Mouse (Mus musculus) forebrain, embryonic 11.5 days (tissue): ENCODE measurements at regions not wholly inside any gene's neighbourhood (a gene's known extent, or its start where the extent isn't known, plus 50 kb on each side); places are given as distances from the start of the nearest gene placed in this dataset.

Experiments used
- ATAC-seq: fragments of 200-750 bp; cut with Nextera tagmentation; replicated peaks from 2 replicates; pipeline ENCODE4 v1.8.0; 2017; ENCODE audit warnings: moderate TSS enrichment; ENCODE audit not compliant: low FRiP score
- DNase-seq: peaks from one replicate; pipeline ENCODE4 v3.0.0-alpha.2; 2017; ENCODE audit warnings: low spot score
- H3K27ac ChIP-seq: fragments of 300-500 bp; sonication (generic); 2 replicates; pipeline ENCODE4 v1.5.1; 2014; ENCODE audit warnings: low read depth, low read length
- H3K27me3 ChIP-seq: fragments of 300-500 bp; sonication (generic); 2 replicates; pipeline ENCODE4 v1.6.1; 2014; ENCODE audit warnings: mild to moderate bottlenecking, low read length, mixed read lengths; ENCODE audit not compliant: control insufficient read depth, insufficient read depth
- H3K36me3 ChIP-seq: fragments of 300-500 bp; sonication (generic); 2 replicates; pipeline ENCODE4 v1.6.1; 2014; ENCODE audit warnings: mild to moderate bottlenecking, low read length, moderate library complexity, mixed read lengths; ENCODE audit not compliant: control insufficient read depth, insufficient read depth
- H3K4me1 ChIP-seq: fragments of 300-500 bp; sonication (generic); replicated peaks from 2 replicates; pipeline ENCODE4 v1.6.1; 2014; ENCODE audit warnings: low read length, mixed read lengths; ENCODE audit not compliant: control insufficient read depth, insufficient read depth
- H3K4me2 ChIP-seq: fragments of 300-500 bp; sonication (generic); 2 replicates; pipeline ENCODE4 v1.6.1; 2014; ENCODE audit warnings: low read depth, mild to moderate bottlenecking, low read length, moderate library complexity, mixed read lengths; ENCODE audit not compliant: severe bottlenecking
- H3K4me3 ChIP-seq: fragments of 300-500 bp; sonication (generic); 2 replicates; pipeline ENCODE4 v1.5.1; 2014; ENCODE audit warnings: low read depth, low read length
- H3K9ac ChIP-seq: fragments of 300-500 bp; sonication (generic); 2 replicates; pipeline ENCODE4 v1.6.1; 2014; ENCODE audit warnings: low read length
- H3K9me3 ChIP-seq: fragments of 300-500 bp; sonication (generic); 2 replicates; pipeline ENCODE4 v1.6.1; 2016; ENCODE audit warnings: low read length, mixed read lengths; ENCODE audit not compliant: control insufficient read depth
- WGBS: fragments of 180-500 bp; shearing (Covaris S2); extraction: QIAGEN DNeasy Blood & Tissue Kit; methylation state at CpG from one replicate; pipeline ENCODE4 v1.1.7; 2014; 5-methylcytosine and 5-hydroxymethylcytosine counted together

DNA sequence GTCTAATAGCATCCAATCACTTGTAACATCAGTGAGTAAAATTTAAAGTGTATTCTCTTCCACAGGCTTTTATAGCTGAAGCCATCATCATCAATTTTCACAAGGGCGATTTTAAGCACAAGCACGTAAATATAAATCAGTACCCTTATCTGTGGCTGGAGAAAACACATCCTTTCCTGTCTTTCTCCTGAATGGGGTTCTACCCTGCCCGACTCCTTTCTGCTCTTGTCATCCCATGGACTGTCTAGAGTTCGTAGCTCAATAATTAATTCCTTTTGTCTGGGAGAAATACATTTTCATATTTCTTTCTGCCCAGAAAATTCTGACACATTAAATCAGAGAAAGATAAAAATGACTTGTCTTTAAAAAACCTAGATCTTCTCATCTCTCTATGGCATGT is 482.7 kb upstream of the Gpc5 start:
- Histone ChIP-seq H3K9me3 (no peaks in the 10 kb centered on the region), H3K27ac (no peak overlapping the region), H3K36me3 (no peaks in the 10 kb centered on the region), H3K27me3 (no peaks in the 10 kb centered on the region), H3K4me2 (no peak overlapping the region), H3K4me1 (no peaks in the 10 kb centered on the region), H3K4me3 (no peak overlapping the region), H3K9ac (no peak overlapping the region)
- ATAC-seq, result no peak
- 86% methylated on average over 4 of the region's 4 CpGs for WGBS
- no peak for DNase-seq

DNA sequence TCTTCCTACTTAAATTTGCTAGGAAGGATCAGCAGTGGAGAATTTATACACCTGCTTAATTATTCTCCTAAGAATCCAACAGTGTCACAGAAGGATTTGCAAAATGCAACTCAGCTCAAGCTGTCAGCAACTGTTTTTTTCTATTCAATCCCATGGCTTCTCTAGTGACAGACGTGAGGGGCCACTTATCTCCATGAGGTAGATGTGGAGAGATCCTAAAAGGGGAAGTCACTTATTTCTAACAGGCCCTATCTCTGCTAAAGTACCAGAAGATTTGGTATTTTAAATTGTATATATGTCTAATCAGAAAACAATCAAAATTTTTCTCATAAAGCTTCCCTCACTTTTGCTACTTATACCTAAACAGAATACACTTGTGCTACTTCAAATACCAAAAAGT is 479.6 kb upstream of the Gpc5 start:
- no peak overlapping the region for H3K27ac ChIP-seq
- no peaks in the 10 kb centered on the region for H3K4me1 ChIP-seq
- H3K9ac ChIP-seq, result no peak overlapping the region
- no peaks in the 10 kb centered on the region for H3K9me3 ChIP-seq
- H3K4me3 ChIP-seq, result no peak overlapping the region
- H3K36me3 ChIP-seq, result no peaks in the 10 kb centered on the region
- no peak for ATAC-seq
- 75% methylated on average over 1 of the region's 1 CpGs for WGBS
- no peak overlapping the region for H3K4me2 ChIP-seq
- no peaks in the 10 kb centered on the region for H3K27me3 ChIP-seq
- no peak for DNase-seq

DNA sequence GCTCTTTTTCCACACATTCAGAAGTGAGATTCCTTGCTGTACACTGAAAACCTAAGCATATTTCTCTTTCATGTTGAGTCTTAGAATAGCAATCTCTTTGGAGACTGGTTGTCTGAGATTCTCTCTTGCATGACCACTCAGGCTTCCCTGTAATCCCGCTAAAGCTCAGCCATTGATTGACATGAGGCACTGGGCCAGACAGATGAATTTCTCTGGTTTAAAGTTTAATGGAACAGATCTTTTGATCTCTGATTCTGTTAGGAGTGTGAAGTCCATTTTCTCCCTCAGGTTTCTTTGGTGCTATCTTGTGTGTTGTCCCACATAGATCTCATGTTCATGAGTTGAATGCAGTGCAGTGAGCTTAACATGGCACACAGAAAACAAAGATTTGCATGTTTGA is 435.4 kb upstream of the Gpc5 start:
- Histone ChIP-seq H3K27ac (no peak overlapping the region), H3K9me3 (no peaks in the 10 kb centered on the region), H3K9ac (no peak overlapping the region), H3K36me3 (no peaks in the 10 kb centered on the region), H3K4me1 (no peaks in the 10 kb centered on the region), H3K4me3 (no peak overlapping the region), H3K4me2 (no peak overlapping the region), H3K27me3 (no peaks in the 10 kb centered on the region)
- ATAC-seq (no peak), DNase-seq (no peak)
- WGBS, result 63% methylated on average over 1 of the region's 1 CpGs

DNA sequence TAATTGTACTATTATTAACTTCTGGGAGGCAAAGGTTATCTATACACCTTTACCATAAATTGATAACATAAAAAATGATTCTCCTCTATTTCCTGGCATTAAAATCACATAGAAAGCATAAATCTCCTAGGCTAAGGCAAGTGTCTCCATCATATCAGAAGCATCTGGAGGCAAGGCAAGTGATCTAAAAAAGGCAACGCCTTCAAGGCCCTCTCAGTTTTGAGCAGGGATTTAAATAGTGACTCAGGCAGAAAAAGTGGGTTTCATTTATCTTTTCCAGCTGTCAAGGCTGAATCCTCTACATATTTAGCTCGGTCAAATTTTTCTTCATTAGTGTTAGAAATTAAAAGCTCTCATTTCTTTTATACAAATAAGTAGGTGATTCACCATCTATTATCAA is 430.0 kb upstream of the Gpc5 start:
- H3K4me1 ChIP-seq, result no peaks in the 10 kb centered on the region
- H3K36me3 ChIP-seq, result no peaks in the 10 kb centered on the region
- no peak overlapping the region for H3K4me2 ChIP-seq
- no peaks in the 10 kb centered on the region for H3K9me3 ChIP-seq
- no peak for ATAC-seq
- no peaks in the 10 kb centered on the region for H3K27me3 ChIP-seq
- 88% methylated on average over 2 of the region's 2 CpGs for WGBS
- DNase-seq, result no peak
- no peak overlapping the region for H3K27ac ChIP-seq
- H3K9ac ChIP-seq, result no peak overlapping the region
- no peak overlapping the region for H3K4me3 ChIP-seq

DNA sequence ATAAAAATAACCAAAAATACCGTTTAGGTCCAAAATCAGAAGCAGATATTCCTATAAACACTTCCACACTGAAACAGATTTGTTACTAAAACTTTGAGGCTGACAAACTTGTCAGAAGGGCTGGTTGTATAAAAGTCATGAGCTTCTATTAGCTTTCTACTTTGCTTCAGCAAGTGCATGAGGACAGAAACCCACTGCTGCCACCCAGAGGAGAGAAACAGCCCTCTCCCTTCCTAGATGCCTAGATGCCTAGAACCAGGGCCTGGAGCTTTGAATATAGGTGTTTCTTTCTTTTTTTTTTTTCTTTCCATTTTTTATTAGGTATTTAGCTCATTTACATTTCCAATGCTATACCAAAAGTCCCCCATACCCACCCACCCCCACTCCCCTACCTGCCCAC is 406.9 kb upstream of the Gpc5 start:
- no peak overlapping the region for H3K4me2 ChIP-seq
- no peaks in the 10 kb centered on the region for H3K27me3 ChIP-seq
- WGBS, result 71% methylated on average over 1 of the region's 1 CpGs
- DNase-seq, result no peak
- H3K36me3 ChIP-seq, result no peaks in the 10 kb centered on the region
- H3K4me1 ChIP-seq, result no peaks in the 10 kb centered on the region
- no peak for ATAC-seq
- H3K9me3 ChIP-seq, result no peaks in the 10 kb centered on the region
- H3K9ac ChIP-seq, result no peak overlapping the region
- no peak overlapping the region for H3K27ac ChIP-seq
- H3K4me3 ChIP-seq, result no peak overlapping the region

DNA sequence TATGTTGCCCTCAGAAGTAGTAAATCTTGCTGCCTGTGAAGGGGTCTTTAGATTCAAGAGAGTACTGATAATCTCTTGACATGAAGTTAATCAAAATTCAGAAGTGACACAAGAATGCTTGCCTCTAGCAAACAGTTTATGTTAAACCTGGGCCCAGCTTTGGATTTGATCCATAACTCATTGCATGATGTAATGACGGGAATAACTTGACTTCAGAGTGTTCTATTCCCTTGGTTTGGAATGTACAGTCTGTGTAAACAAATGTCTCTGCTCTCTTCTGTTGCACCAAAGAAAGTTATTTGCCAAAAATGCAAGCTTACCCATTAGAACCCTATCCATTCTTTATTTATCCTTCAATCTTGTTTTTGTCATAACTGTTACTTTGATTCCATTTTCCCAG is 397.1 kb upstream of the Gpc5 start:
- Histone ChIP-seq H3K4me1 (no peaks in the 10 kb centered on the region), H3K4me3 (no peak overlapping the region), H3K27me3 (no peaks in the 10 kb centered on the region), H3K9ac (no peak overlapping the region), H3K9me3 (no peaks in the 10 kb centered on the region), H3K27ac (no peak overlapping the region), H3K36me3 (no peaks in the 10 kb centered on the region), H3K4me2 (no peak overlapping the region)
- ATAC-seq (no peak), DNase-seq (no peak)
- 80% methylated on average over 1 of the region's 1 CpGs for WGBS

DNA sequence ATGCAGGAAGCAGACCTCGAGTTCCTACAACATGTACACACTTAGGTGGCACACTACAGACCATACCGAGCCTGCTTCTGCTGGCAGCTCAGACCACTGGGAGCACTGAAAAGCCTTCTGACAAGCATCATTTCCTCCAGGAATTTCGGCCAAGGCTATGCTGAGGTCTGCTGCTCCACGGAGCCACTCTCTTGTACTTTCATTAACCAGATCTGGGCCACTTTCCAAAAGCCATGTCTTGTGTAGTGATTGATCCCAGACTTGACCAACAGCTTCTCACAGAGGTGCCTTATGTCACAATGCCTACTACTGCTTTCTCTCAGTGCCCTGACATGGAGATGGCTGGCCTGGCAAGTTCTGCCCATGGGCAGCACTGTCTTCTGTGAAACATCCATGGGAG is 394.5 kb upstream of the Gpc5 start:
- H3K4me1 ChIP-seq, result no peaks in the 10 kb centered on the region
- no peaks in the 10 kb centered on the region for H3K36me3 ChIP-seq
- no peak overlapping the region for H3K9ac ChIP-seq
- no peaks in the 10 kb centered on the region for H3K27me3 ChIP-seq
- WGBS, result 89% methylated on average over 4 of the region's 4 CpGs
- no peak overlapping the region for H3K27ac ChIP-seq
- H3K9me3 ChIP-seq, result no peaks in the 10 kb centered on the region
- no peak overlapping the region for H3K4me2 ChIP-seq
- DNase-seq (no peak), ATAC-seq (no peak)
- no peak overlapping the region for H3K4me3 ChIP-seq

DNA sequence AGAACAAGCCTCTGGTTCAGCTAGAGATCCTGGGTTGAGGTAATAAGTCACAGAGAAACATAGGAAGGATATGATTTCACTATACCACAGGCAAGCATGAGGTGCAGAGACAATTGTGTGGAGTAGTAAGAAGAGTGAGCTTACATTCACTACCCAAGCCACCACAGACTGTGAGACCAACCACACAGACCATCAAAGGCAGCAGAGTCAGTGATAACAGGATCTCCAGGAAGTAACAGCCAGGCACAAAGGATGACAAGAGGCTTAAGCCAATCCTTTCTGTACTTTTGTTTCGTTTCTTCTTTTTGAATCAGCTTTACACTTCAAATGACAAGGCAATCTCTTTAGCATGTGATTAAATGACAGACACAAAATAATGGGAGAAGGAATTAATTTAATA is 368.9 kb upstream of the Gpc5 start:
- no peaks in the 10 kb centered on the region for H3K9me3 ChIP-seq
- no peak for DNase-seq
- no peak overlapping the region for H3K4me3 ChIP-seq
- no peaks in the 10 kb centered on the region for H3K4me1 ChIP-seq
- WGBS, result 13% methylated on average over 1 of the region's 1 CpGs
- no peak overlapping the region for H3K4me2 ChIP-seq
- H3K27ac ChIP-seq, result no peak overlapping the region
- no peak overlapping the region for H3K9ac ChIP-seq
- no peak for ATAC-seq
- H3K36me3 ChIP-seq, result no peaks in the 10 kb centered on the region
- H3K27me3 ChIP-seq, result no peaks in the 10 kb centered on the region

DNA sequence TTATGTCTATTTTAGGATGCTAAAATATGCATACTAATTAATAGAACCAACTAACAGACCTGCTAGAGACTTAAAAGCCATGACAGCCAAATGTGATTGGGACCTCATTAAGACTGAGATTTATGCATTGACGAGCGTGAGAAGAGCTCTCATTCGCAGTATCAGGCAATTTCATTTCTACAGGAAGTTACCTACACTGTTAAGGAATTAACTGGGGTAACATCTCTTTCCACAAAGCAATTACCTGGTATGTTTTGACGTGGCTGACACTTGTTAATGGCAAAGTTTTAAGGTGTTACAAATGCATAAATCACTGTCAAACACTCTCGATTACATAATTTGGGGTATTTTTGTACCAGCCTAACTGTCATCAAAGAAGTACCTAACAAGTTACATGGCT is 324.7 kb upstream of the Gpc5 start:
- Histone ChIP-seq H3K9ac (no peak overlapping the region), H3K4me1 (no peaks in the 10 kb centered on the region), H3K9me3 (no peaks in the 10 kb centered on the region), H3K36me3 (no peaks in the 10 kb centered on the region), H3K27ac (no peak overlapping the region), H3K4me3 (no peak overlapping the region), H3K27me3 (no peaks in the 10 kb centered on the region), H3K4me2 (no peak overlapping the region)
- ATAC-seq, result no peak
- no peak for DNase-seq
- WGBS, result 85% methylated on average over 5 of the region's 5 CpGs
